In genomic region chr12:111250116-111250515, GRCm38 (mm10) we compare ENCODE assay signal across 27 mouse cellular contexts. TPM values are rescaled to one million over a fixed set of nuclear protein-coding genes. Genes with fewer than 3 reads are reported as not detected.
DNase-seq lines count a peak whose midpoint lies in the region; ATAC-seq and TF ChIP-seq lines count a peak whose summit lies in the region.
"Had no signal": no experiment of that assay in that cellular context is flagged by ENCODE, and none has a peak within 500 bp of the region (broad histone marks: within the 10 kb centered on the region; RNA-seq: fewer than 3 reads in every experiment).

No protein-coding gene starts in this region.

- H3K27me3 ChIP-seq in forebrain, postnatal 0 days (ENCODE audit: insufficient read depth, low read length) = no peaks in the 10 kb centered on the region
- H3K27me3 ChIP-seq in forebrain, embryonic 10.5 days (ENCODE audit: poor library complexity, severe bottlenecking) = no peaks in the 10 kb centered on the region
- H3K27me3 ChIP-seq in kidney, embryonic 16.5 days (ENCODE audit: insufficient read depth, low read length) = no peaks in the 10 kb centered on the region
- H3K27me3 ChIP-seq: embryonic facial prominence, embryonic 15.5 days; forebrain, embryonic 15.5 days; heart, embryonic 12.5 days had no signal

- peaks cover 20% of the 10 kb centered on the region for H3K36me3 ChIP-seq in forebrain, postnatal 0 days (ENCODE audit: insufficient read depth)
- peaks cover 65% of the 10 kb centered on the region for H3K36me3 ChIP-seq in forebrain, embryonic 10.5 days (replicated peaks)
- H3K36me3 ChIP-seq in kidney, embryonic 16.5 days (ENCODE audit: insufficient read depth, low read length) = peaks cover 9% of the 10 kb centered on the region
- H3K36me3 ChIP-seq: G1E had no signal

- no peak for TF ChIP-seq CTCF in forebrain, postnatal 0 days (IDR thresholded peaks at IDR 0.05; ENCODE audit: low read depth)

- no peaks in the 10 kb centered on the region for H3K4me1 ChIP-seq in forebrain, postnatal 0 days (ENCODE audit: insufficient read depth)
- no peaks in the 10 kb centered on the region for H3K4me1 ChIP-seq in forebrain, embryonic 10.5 days
- H3K4me1 ChIP-seq in kidney, embryonic 16.5 days (ENCODE audit: insufficient read depth, low read length) = no peaks in the 10 kb centered on the region
- H3K4me1 ChIP-seq: embryonic facial prominence, embryonic 15.5 days; forebrain, embryonic 15.5 days had no signal

- 80% methylated on average over 8 of the region's 8 CpGs for whole genome bisulfite sequencing in forebrain, postnatal 0 days
- WGBS in forebrain, embryonic 10.5 days = 90% methylated on average over 8 of the region's 8 CpGs
- WGBS in kidney, embryonic 16.5 days = 45% methylated on average over 8 of the region's 8 CpGs

- ATAC-seq in forebrain, postnatal 0 days = no peak
- peak; percentile 71; the same call in 1 of the 2 replicates for ATAC-seq in kidney, embryonic 16.5 days (ENCODE audit: low FRiP score, low TSS enrichment)
- ATAC-seq: CD4-positive, CD25-positive, alpha-beta regulatory T cell, adult 4 months; forebrain, embryonic 15.5 days had no signal

- H3K4me3 ChIP-seq in forebrain, postnatal 0 days (ENCODE audit: low read depth, low read length) = no peak overlapping the region
- H3K4me3 ChIP-seq in forebrain, embryonic 10.5 days = no peak overlapping the region
- no peak overlapping the region for H3K4me3 ChIP-seq in kidney, embryonic 16.5 days (ENCODE audit: low read length)
- H3K4me3 ChIP-seq: embryonic facial prominence, embryonic 15.5 days; erythroblast, embryonic 14.5 days; forebrain, embryonic 15.5 days; gastrocnemius, adult 2 months; heart, embryonic 12.5 days; hindbrain, embryonic 10.5 days had no signal

- H3K9me3 ChIP-seq in forebrain, postnatal 0 days (ENCODE audit: low read length) = no peaks in the 10 kb centered on the region
- no peaks in the 10 kb centered on the region for H3K9me3 ChIP-seq in forebrain, embryonic 10.5 days
- no peaks in the 10 kb centered on the region for H3K9me3 ChIP-seq in kidney, embryonic 16.5 days (ENCODE audit: low read length)
- H3K9me3 ChIP-seq: embryonic facial prominence, embryonic 15.5 days; forebrain, embryonic 15.5 days; G1E; heart, embryonic 12.5 days; hindbrain, embryonic 10.5 days had no signal

- 0 out of 2 replicates have a peak overlapping the region, but pooled peaks have one; percentile 10 for H3K9ac ChIP-seq in forebrain, postnatal 0 days
- H3K9ac ChIP-seq in kidney, embryonic 16.5 days (replicated peaks; ENCODE audit: low read length) = no peak overlapping the region
- H3K9ac ChIP-seq: embryonic facial prominence, embryonic 15.5 days; forebrain, embryonic 15.5 days; heart, embryonic 12.5 days; hindbrain, embryonic 14.5 days had no signal

- H3K27ac ChIP-seq in forebrain, postnatal 0 days (ENCODE audit: low read depth, low read length) = no peak overlapping the region
- H3K27ac ChIP-seq in forebrain, embryonic 10.5 days = no peak overlapping the region
- H3K27ac ChIP-seq in kidney, embryonic 16.5 days (ENCODE audit: low read length) = no peak overlapping the region
- H3K27ac ChIP-seq: embryonic facial prominence, embryonic 15.5 days; forebrain, embryonic 15.5 days; gastrocnemius, adult 2 months; hindbrain, embryonic 10.5 days; hindbrain, embryonic 14.5 days had no signal

- intact Hi-C loops in left cerebral cortex, postnatal 14 days (cut with DNase I) = loop anchor here (5.0 kb wide), 1 partner anchor 88 kb away; no protein-coding TSS in a partner anchor

- no peak overlapping the region for H3K4me2 ChIP-seq in forebrain, postnatal 0 days (ENCODE audit: low read depth)
- H3K4me2 ChIP-seq in kidney, embryonic 16.5 days (replicated peaks; ENCODE audit: low read depth, low read length) = no peak overlapping the region
- H3K4me2 ChIP-seq: embryonic facial prominence, embryonic 15.5 days; forebrain, embryonic 15.5 days; heart, embryonic 12.5 days; hindbrain, embryonic 14.5 days had no signal

- DNase-seq in forebrain, postnatal 0 days = no peak
- DNase-seq in forebrain, embryonic 10.5 days (ENCODE audit: extremely low spot score, low spot score) = no peak
- DNase-seq in kidney, adult 9 months = no peak
- peak; percentile 41 to 46 for DNase-seq in left cerebral cortex, postnatal 14 days (ENCODE audit: low spot score in 2 of 2)
- DNase-seq in left cerebral cortex, adult 11 months (ENCODE audit: low spot score) = no peak
- no peak for DNase-seq in retina, embryonic 14.5 days (ENCODE audit: low spot score)
- DNase-seq: adrenal gland, adult 8-10 months; adrenal gland, postnatal 36 days; B cell, adult 2 months; cerebellum, adult 11 months; cerebellum, adult 8-10 months; cerebellum, postnatal 14 days; embryo, embryonic 11 days; gastrocnemius, adult 2 months; gastrocnemius, postnatal 25 days had no signal

RNA-seq across cellular contexts. Expression of gene Amn, which starts 20.8 kb away (rescaled TPM):
- total RNA-seq in forebrain, postnatal 0 days (2014; rRNA removed) = 22.7 and 24.7 TPM in 2 replicates
- polyA plus RNA-seq in forebrain, postnatal 0 days (2015; fragmentation: Nextera tagmentation; extraction: Ambion mirVana) = 50.8 and 59.9 TPM in 2 replicates
- polyA plus RNA-seq in forebrain, embryonic 10.5 days (2016; fragmentation: Nextera tagmentation; extraction: Ambion mirVana) = 0.21 and 0.45 TPM in 2 replicates
- 70.7 and 87.7 TPM in 2 replicates for polyA plus RNA-seq in kidney, embryonic 16.5 days (2015; fragmentation: Nextera tagmentation; extraction: Ambion mirVana)
- 10 to 100 TPM; 15.1 to 18.7 TPM for total RNA-seq in left cerebral cortex, postnatal 14 days (2021)
- total RNA-seq: adrenal gland, postnatal 36 days; common myeloid progenitor, adult 5-6 weeks; G1E; gastrocnemius, adult 2 months; gastrocnemius, postnatal 25 days; heart, postnatal 25 days had no signal
- polyA plus RNA-seq: CD4-positive, CD25-positive, alpha-beta regulatory T cell, adult 4 months; forebrain, embryonic 11.5 days had no signal

Comparison
In these comparisons a context has a peak if more than half of its experiments do, and no peak if none do; other contexts are left out.
1. DNase-seq: peak in left cerebral cortex, postnatal 14 days (2 of 2); none in forebrain, postnatal 0 days (single experiment), forebrain, embryonic 10.5 days (single experiment), kidney, adult 9 months (single experiment), left cerebral cortex, adult 11 months (single experiment) and retina, embryonic 14.5 days (single experiment).
2. RNA of gene Amn, which starts 20.8 kb away (polyA plus RNA-seq): 70.7 to 87.7 TPM in kidney, embryonic 16.5 days and 50.8 to 59.9 TPM in forebrain, postnatal 0 days; 0.21 to 0.45 TPM in forebrain, embryonic 10.5 days; every median in the first group is over 10 times any median in the second.